Mouse (Mus musculus) C2C12 (cell line): ENCODE results near the gene Dennd6a. TPM values are rescaled to one million over a fixed set of nuclear protein-coding genes. Genes with fewer than 3 reads are reported as not detected.

Source experiments
- H3K27me3 ChIP-seq: one replicate; pipeline ENCODE4 v1.6.1; 2011; ENCODE audit not compliant: control insufficient read depth, insufficient read depth, insufficient read length
- H3K36me3 ChIP-seq: one replicate; pipeline ENCODE4 v1.6.1; 2011; ENCODE audit not compliant: control insufficient read depth, insufficient read depth
- H3K4me3 ChIP-seq: one replicate; pipeline ENCODE4 v1.5.1; 2011; ENCODE audit warnings: mild to moderate bottlenecking, control low read depth; ENCODE audit not compliant: poor library complexity, insufficient read depth, severe bottlenecking
- H3K79me2 ChIP-seq: one replicate; pipeline ENCODE4 v1.6.1; 2011; ENCODE audit not compliant: control insufficient read depth, insufficient read depth
- H3K79me3 ChIP-seq: one replicate; pipeline ENCODE4 v1.6.1; 2011; ENCODE audit warnings: low read depth, control low read depth
- H3ac ChIP-seq: one replicate; pipeline ENCODE3; 2011; ENCODE audit warnings: low read depth; ENCODE audit not compliant: control insufficient read depth, insufficient read length
- CEBPB ChIP-seq: IDR thresholded peaks from one replicate; pipeline ENCODE4 v1.6.1; 2011; ENCODE audit warnings: low read depth, mild to moderate bottlenecking, control low read depth, moderate library complexity
- CTCF ChIP-seq: IDR thresholded peaks from one replicate; pipeline ENCODE4 v1.5.1; 2011; ENCODE audit not compliant: control insufficient read depth, insufficient read depth, insufficient read length
- FOSL1 ChIP-seq: IDR thresholded peaks from one replicate; pipeline ENCODE4 v1.8.0; 2011; ENCODE audit warnings: mild to moderate bottlenecking, low read length; ENCODE audit not compliant: poor library complexity, insufficient read depth, severe bottlenecking
- MAX ChIP-seq: IDR thresholded peaks from one replicate; pipeline ENCODE4 v1.6.1; 2011; ENCODE audit warnings: mild to moderate bottlenecking, control low read depth
- MYOD1 ChIP-seq: IDR thresholded peaks from one replicate; pipeline ENCODE4 v1.6.1; 2011; ENCODE audit warnings: low read depth; ENCODE audit not compliant: control insufficient read depth, insufficient read length
- MYOG ChIP-seq: IDR thresholded peaks from one replicate; pipeline ENCODE4 v1.6.1; 2011; ENCODE audit not compliant: control insufficient read depth, insufficient read length; ENCODE audit errors: extremely low read depth
- USF1 ChIP-seq: IDR thresholded peaks from one replicate; pipeline ENCODE4 v1.6.1; 2011; ENCODE audit warnings: low read depth, mild to moderate bottlenecking, control low read depth, moderate library complexity
- polyA plus RNA-seq: library from polyadenylated mRNA; unstranded; fragments of >200 nt; fragmentation: generic; extraction: Trizol; gene quantifications from one replicate; pipeline ENCODE4 v1.2.1, GENCODE M21; 2012; ENCODE audit warnings: missing spikeins

Dennd6a gene
- polyA plus RNA-seq, 1 experiment: 3.7 TPM

- TF ChIP-seq FOSL1 (no peak), MYOG (no peak)
- Histone ChIP-seq H3K27me3 (no peaks in the 10 kb centered on the region), H3ac (no peak overlapping the region), H3K79me3 (peaks cover 88% of the 10 kb centered on the region), H3K4me3 (no peak overlapping the region), H3K79me2 (peaks cover 95% of the 10 kb centered on the region), H3K36me3 (peaks cover 56% of the 10 kb centered on the region)
Observed at GRCm38 (mm10) chr14:26645989-26646650, 72.5 kb downstream of the Dennd6a start.

GRCm38 (mm10) chr14:26647811-26648210, 74.2 kb downstream of the Dennd6a start:
- H3ac ChIP-seq: no peak overlapping the region
- peaks cover 68% of the 10 kb centered on the region for H3K36me3 ChIP-seq
- TF ChIP-seq MYOD1 (no peak), FOSL1 (no peak)
- no peaks in the 10 kb centered on the region for H3K27me3 ChIP-seq
- peaks cover 77% of the 10 kb centered on the region for H3K79me3 ChIP-seq
- H3K79me2 ChIP-seq: peaks cover 92% of the 10 kb centered on the region
- H3K4me3 ChIP-seq: no peak overlapping the region

GRCm38 (mm10) chr14:26651901-26652300, 78.2 kb downstream of the Dennd6a start:
- no peaks in the 10 kb centered on the region for H3K27me3 ChIP-seq
- H3K36me3 ChIP-seq: peaks cover 93% of the 10 kb centered on the region
- no peak overlapping the region for H3ac ChIP-seq
- H3K79me2 ChIP-seq: peaks cover 51% of the 10 kb centered on the region
- peaks cover 40% of the 10 kb centered on the region for H3K79me3 ChIP-seq
- H3K4me3 ChIP-seq: no peak overlapping the region
- TF ChIP-seq CEBPB: no peak
- TF ChIP-seq CTCF: no peak
- no peak for TF ChIP-seq MYOG

GRCm38 (mm10) chr14:26658178-26658577, 84.5 kb downstream of the Dennd6a start:
- H3K27me3 ChIP-seq: no peaks in the 10 kb centered on the region
- no peaks in the 10 kb centered on the region for H3K79me2 ChIP-seq
- TF ChIP-seq CTCF (no peak), MAX (no peak), USF1 (no peak), CEBPB (no peak), MYOG (no peak), MYOD1 (no peak), FOSL1 (no peak)
- no peak overlapping the region for H3ac ChIP-seq
- no peak overlapping the region for H3K4me3 ChIP-seq
- H3K79me3 ChIP-seq: no peaks in the 10 kb centered on the region
- peaks cover 79% of the 10 kb centered on the region for H3K36me3 ChIP-seq

GRCm38 (mm10) chr14:26660233-26660632, 86.6 kb downstream of the Dennd6a start:
- Histone ChIP-seq H3K36me3 (peaks cover 72% of the 10 kb centered on the region), H3K4me3 (no peak overlapping the region), H3K79me3 (peaks cover 2% of the 10 kb centered on the region), H3ac (no peak overlapping the region), H3K27me3 (no peaks in the 10 kb centered on the region), H3K79me2 (peaks cover 5% of the 10 kb centered on the region)
- TF ChIP-seq USF1 (no peak), CEBPB (no peak), MYOG (no peak), CTCF (no peak), MAX (no peak), FOSL1 (no peak), MYOD1 (no peak)

GRCm38 (mm10) chr14:26662016-26662415, 88.4 kb downstream of the Dennd6a start:
- H3K79me2 ChIP-seq: peaks cover 23% of the 10 kb centered on the region
- peaks cover 68% of the 10 kb centered on the region for H3K36me3 ChIP-seq
- no peak overlapping the region for H3ac ChIP-seq
- no peaks in the 10 kb centered on the region for H3K27me3 ChIP-seq
- H3K79me3 ChIP-seq: peaks cover 20% of the 10 kb centered on the region
- no peak for TF ChIP-seq MAX
- no peak for TF ChIP-seq FOSL1
- no peak for TF ChIP-seq CEBPB
- TF ChIP-seq CTCF: no peak
- TF ChIP-seq USF1: no peak
- TF ChIP-seq MYOD1: no peak
- no peak for TF ChIP-seq MYOG
- no peak overlapping the region for H3K4me3 ChIP-seq
